Mouse (Mus musculus) macrophage (primary cell): ENCODE measurements around the gene Ssh2. TPM values are rescaled to one million over a fixed set of nuclear protein-coding genes. Genes with fewer than 3 reads are reported as not detected.

Experiments used
- H3K27ac ChIP-seq: fragments of 350-480 bp; formaldehyde crosslinking; 2 replicates; pipeline ENCODE4 v1.9.0; 2021
- H3K36me3 ChIP-seq: fragments of 350-480 bp; formaldehyde crosslinking; 2 replicates; pipeline ENCODE4 v1.9.0; 2021; ENCODE audit errors: inconsistent target
- H3K4me3 ChIP-seq: fragments of 350-480 bp; formaldehyde crosslinking; 2 replicates; pipeline ENCODE4 v1.9.0; 2021; ENCODE audit errors: inconsistent target
- H3K79me2 ChIP-seq: fragments of 350-480 bp; formaldehyde crosslinking; 2 replicates; pipeline ENCODE4 v1.9.0; 2021; ENCODE audit errors: inconsistent target
- WGBS: methylation state at CpG from one replicate; pipeline ENCODE4 v1.1.7; 2026; ENCODE audit warnings: inconsistent platforms; ENCODE audit not compliant: missing documents; 5-methylcytosine and 5-hydroxymethylcytosine counted together
- polyA plus RNA-seq: library from polyadenylated mRNA; stranded (reverse); fragments of 250-400 nt; gene quantifications from 3 replicates; pipeline ENCODE4 v1.2.4, GENCODE M21; 2018; ENCODE audit warnings: inconsistent platforms

The Ssh2 gene
- polyA plus RNA-seq, 1 experiment from 2014 or later: 4.0 TPM

DNA sequence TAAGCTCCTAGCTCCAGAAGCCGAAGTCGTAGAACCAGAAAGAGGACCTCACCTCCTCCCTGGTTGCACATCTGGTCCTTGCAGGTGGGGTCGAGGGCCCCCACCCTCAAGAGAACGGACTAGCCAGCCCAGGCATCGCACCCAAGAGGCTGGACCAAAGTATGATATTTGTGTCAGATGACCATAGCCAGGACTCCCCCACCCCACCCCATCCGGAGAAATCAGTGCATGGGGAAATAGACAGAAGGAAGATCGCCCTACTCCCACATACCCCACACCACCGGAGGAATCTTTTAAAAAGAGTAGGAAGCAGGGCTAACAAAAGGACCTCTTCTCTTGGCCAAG is 247.0 kb downstream of the Ssh2 start:
- no peak overlapping the region for H3K4me3 ChIP-seq
- H3K36me3 ChIP-seq: no peaks in the 10 kb centered on the region
- no peaks in the 10 kb centered on the region for H3K79me2 ChIP-seq
- 43% methylated on average over 8 of the region's 8 CpGs for WGBS
- H3K27ac ChIP-seq: no peak overlapping the region

DNA sequence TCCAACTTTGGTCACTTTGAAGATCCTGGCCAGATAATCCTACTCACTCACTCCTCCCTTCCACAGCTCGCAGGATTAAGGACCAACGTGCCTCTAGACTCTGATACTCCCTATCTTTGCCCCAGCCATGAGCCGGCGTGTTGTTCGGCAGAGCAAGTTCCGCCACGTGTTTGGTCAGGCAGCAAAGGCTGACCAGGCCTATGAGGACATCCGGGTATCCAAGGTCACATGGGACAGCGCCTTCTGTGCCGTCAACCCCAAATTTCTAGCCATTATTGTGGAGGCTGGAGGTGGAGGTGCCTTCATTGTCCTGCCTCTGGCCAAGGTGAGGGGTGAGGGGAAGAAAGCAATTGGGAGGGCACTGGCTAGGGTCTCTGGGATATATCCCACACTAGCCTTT is 247.7 kb downstream of the Ssh2 start:
- Histone ChIP-seq H3K4me3 (no peak overlapping the region), H3K27ac (no peak overlapping the region), H3K36me3 (no peaks in the 10 kb centered on the region), H3K79me2 (no peaks in the 10 kb centered on the region)
- 90% methylated on average over 10 of the region's 10 CpGs for WGBS

DNA sequence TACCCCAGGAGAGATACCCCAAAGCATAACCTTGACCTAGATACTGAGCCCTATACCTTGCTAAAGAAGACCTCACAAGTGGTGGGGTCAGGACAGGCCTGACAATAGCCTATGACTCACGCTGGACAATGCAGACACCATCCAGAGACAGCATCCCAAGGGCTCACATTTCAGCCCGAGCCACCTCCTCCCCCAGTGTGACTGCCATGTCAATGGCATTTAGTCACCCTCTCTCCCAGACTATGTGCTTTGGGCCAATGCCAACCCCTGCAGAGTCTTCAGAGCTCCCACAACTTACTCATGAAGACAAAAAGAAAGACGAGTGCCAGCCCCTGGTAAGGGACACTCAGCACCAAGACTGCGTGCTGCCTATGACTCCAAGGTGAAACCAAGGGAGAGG is 248.6 kb downstream of the Ssh2 start:
- WGBS: 95% methylated on average over 4 of the region's 4 CpGs
- Histone ChIP-seq H3K79me2 (no peaks in the 10 kb centered on the region), H3K36me3 (no peaks in the 10 kb centered on the region), H3K27ac (no peak overlapping the region), H3K4me3 (no peak overlapping the region)

DNA sequence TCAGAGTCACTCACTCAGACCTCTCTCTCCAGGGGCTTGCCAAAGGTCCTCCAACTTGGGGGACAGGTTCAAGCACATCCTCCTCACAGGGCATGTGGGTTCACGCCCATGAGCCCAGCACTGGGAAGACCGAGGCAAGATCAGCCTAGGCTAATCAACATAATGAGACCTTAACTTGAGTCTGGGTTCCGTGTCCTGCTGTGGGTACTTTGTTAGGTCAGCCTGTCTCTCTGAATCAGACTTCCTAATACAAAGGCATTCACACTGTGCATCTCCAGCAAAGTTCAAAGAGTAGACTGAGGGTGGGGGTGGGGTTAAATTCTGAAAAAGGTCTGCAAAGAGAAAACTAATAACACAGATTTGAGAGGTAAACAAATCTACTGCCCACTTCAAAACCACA is 249.0 kb downstream of the Ssh2 start:
- Histone ChIP-seq H3K79me2 (no peaks in the 10 kb centered on the region), H3K4me3 (no peak overlapping the region), H3K36me3 (no peaks in the 10 kb centered on the region), H3K27ac (no peak overlapping the region)
- WGBS: 93% methylated on average over 3 of the region's 3 CpGs

DNA sequence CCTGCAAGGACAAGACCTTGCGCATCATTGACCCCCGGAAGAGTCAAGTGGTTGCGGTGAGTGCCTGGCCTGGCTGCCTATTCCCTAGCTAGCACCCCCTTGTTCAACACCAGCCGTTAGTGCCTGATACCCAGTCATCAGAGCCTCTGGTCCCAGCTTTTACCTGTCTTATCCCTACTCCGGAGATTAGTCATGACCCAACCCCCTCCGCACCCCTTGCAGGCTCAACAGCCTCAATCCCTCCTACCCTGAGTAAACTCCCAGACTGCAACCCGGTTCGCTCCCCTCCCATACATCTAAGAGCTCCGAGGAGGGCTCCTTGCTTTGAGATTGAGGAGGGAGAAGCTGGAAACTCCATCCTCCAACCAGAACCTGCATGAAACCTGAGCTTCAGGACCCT is 250.5 kb downstream of the Ssh2 start:
- no peaks in the 10 kb centered on the region for H3K36me3 ChIP-seq
- 65% methylated on average over 9 of the region's 9 CpGs for WGBS
- H3K4me3 ChIP-seq: no peak overlapping the region
- H3K27ac ChIP-seq: no peak overlapping the region
- H3K79me2 ChIP-seq: no peaks in the 10 kb centered on the region

DNA sequence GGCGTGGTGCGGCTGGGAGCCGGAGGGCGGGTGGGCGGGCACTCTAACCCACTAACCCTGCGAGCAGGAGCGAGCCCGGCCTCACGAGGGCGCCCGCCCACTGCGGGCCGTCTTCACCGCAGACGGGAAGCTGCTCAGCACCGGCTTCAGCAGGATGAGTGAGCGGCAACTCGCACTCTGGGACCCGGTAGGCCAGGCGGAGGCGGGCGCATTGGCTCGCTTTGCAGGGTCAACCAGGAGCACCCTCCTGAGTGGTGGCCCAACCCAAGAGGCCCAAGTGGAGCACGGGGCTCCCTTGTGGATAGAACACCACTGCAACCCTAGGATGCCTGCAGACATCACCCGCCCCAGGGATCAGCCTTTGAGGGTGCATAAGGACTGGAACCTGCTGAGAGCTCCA is 251.1 kb downstream of the Ssh2 start:
- H3K4me3 ChIP-seq: no peak overlapping the region
- no peaks in the 10 kb centered on the region for H3K79me2 ChIP-seq
- H3K27ac ChIP-seq: no peak overlapping the region
- WGBS: 4% methylated on average over 25 of the region's 25 CpGs
- H3K36me3 ChIP-seq: no peaks in the 10 kb centered on the region

DNA sequence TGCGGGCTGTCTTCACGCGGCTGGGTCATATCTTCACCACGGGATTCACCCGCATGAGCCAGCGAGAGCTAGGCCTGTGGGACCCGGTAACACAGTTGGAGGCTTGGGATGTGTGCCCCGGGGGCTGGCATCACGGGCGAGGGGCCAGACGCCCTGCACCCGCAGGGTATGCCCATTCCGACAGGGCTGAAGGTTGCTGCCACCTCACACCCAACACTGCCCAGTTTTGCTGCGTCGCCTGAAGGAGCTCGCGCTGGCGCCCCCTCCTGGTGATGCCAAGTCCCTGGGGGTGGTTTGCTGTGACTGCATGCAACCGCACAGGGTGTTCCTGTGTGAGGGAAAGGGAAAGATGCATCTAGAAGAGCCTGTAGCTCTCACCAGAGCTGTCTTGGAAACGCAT is 251.7 kb downstream of the Ssh2 start:
- no peak overlapping the region for H3K27ac ChIP-seq
- no peaks in the 10 kb centered on the region for H3K79me2 ChIP-seq
- H3K36me3 ChIP-seq: no peaks in the 10 kb centered on the region
- no peak overlapping the region for H3K4me3 ChIP-seq
- 22% methylated on average over 20 of the region's 20 CpGs for WGBS

DNA sequence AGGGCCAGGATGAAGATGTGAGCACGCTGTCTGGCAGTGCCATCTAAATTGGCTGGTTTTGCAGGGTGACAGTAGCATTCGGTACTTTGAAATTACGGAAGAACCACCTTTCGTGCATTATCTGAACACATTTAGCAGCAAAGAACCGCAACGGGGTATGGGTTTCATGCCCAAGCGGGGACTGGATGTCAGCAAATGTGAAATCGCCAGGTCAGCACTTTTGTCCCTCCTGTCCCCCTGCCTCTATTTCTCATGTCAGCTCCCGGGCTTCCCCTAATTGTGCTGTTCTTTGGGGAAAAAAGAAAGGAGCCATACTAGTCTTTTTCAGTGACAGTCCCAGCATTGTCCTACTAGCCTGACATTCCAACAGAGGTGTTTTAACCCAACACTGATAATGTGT is 252.3 kb downstream of the Ssh2 start:
- H3K27ac ChIP-seq: no peak overlapping the region
- WGBS: 92% methylated on average over 9 of the region's 9 CpGs
- no peaks in the 10 kb centered on the region for H3K79me2 ChIP-seq
- H3K36me3 ChIP-seq: no peaks in the 10 kb centered on the region
- H3K4me3 ChIP-seq: no peak overlapping the region

DNA sequence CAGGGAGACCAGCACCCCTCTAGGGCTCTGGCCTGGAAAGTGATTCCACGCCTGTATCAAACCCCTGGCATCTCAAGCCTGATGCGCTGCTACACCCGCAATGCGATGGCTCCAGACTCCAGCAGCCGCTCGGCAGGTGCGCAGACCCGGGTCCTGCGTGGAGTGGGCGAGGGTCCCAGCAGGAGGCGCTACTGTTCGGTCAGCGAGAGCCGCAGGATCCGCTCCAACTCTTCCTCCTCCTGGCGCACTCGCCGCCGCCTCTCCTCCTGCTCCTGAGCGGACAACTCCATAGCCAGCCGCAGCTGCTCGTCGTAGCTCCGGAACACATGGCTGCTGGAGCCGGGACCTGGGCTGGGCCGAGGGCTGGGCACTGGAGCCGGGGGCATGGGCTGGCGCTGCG is 255.3 kb downstream of the Ssh2 start:
- WGBS: 96% methylated on average over 29 of the region's 29 CpGs
- H3K36me3 ChIP-seq: no peaks in the 10 kb centered on the region
- no peak overlapping the region for H3K27ac ChIP-seq
- H3K4me3 ChIP-seq: no peak overlapping the region
- H3K79me2 ChIP-seq: no peaks in the 10 kb centered on the region

DNA sequence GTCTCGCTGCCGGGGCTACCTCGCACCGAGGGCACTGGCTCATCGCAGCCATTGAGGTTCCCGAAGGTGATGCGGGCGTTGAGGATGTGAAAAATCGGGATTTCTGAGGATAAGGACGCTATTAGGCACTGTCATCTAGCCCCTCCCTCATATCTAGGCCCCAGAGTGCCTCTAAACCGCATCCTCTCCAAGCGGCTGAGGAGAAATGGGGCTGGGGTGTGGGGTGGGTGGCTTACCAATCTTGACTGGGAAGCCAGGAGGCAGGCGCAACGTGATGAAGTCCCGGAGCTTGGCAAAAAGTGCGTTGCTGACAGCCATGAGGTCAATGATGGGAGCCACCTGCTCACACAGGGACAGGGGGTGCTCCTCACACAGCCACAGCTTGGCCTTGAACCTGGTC is 256.7 kb downstream of the Ssh2 start:
- H3K4me3 ChIP-seq: no peak overlapping the region
- 96% methylated on average over 11 of the region's 16 CpGs for WGBS

DNA sequence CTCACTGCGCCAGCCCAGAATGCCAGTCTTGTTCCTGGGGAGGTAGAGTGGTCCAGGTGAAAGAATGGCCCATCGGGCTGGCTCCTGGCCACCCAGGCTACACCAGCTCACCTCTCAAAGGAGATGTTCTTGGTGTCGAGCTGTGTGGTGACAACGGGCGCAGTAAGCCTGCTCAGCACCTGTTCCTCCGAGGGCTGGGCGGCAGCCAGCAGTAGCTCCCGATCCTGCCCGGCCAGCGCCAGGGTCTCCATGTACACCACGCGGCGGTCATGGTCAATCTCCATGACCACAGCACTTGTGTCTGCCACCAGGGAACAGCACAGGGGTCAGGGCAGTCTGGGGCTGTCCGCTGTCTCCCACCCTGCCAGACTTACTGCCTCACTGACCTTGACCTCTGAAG is 260.1 kb downstream of the Ssh2 start:
- 95% methylated on average over 14 of the region's 14 CpGs for WGBS
- H3K36me3 ChIP-seq: no peaks in the 10 kb centered on the region
- H3K79me2 ChIP-seq: no peaks in the 10 kb centered on the region; the same call in 1 of the 2 replicates
- H3K27ac ChIP-seq: no peak overlapping the region
- no peak overlapping the region for H3K4me3 ChIP-seq

More for the DNA sequence above, 256.7 kb downstream of the Ssh2 start:
- Histone ChIP-seq H3K79me2 (no peaks in the 10 kb centered on the region), H3K36me3 (no peaks in the 10 kb centered on the region), H3K27ac (no peak overlapping the region)

DNA sequence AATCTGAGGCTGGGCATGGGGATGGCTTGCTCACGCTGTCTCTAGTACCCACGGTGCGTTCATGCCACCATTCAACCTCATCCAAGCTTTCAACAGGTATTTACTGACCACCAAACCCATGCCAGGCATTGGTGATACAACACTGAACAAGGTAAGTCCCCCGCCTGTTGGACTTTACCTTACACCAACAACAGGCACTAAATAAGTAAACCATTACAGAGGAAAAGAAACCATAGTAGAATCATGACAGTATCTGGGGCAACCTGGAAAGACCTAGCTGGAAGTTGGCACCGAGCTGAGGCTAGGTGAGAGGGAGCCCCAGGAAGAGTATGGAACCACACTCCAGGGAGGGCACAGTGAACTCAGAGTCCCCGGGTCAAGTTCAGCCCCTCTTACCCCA is 260.8 kb downstream of the Ssh2 start:
- WGBS: 95% methylated on average over 6 of the region's 6 CpGs
- Histone ChIP-seq H3K27ac (no peak overlapping the region), H3K79me2 (no peaks in the 10 kb centered on the region; the same call in 1 of the 2 replicates), H3K4me3 (no peak overlapping the region), H3K36me3 (no peaks in the 10 kb centered on the region)

DNA sequence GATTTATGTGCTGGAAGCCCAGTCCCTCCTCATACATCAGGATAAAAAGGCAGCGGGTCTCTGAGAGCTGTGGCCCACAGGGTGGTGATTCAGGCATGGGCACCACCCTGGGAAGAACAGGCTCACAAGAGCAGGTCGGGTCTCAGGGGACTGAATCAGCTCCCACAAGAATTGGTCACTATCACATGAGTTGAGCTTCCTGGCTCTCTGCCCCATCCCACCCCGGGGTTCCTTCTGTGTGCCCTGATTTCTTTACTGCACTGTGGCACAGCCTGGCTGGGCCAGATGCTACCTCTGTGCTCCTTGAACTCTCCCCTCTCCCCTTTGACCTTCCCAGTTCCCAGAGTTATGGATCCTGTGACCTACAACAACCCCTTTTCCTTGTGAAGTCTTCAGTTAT is 267.0 kb downstream of the Ssh2 start:
- no peak overlapping the region for H3K4me3 ChIP-seq
- H3K36me3 ChIP-seq: no peaks in the 10 kb centered on the region
- 0 out of 2 replicates have a peak overlapping the region, but pooled peaks have one; percentile 8 for H3K27ac ChIP-seq
- WGBS: 65% methylated on average over 3 of the region's 3 CpGs
- H3K79me2 ChIP-seq: peaks cover 8% of the 10 kb centered on the region; the same call in 1 of the 2 replicates

DNA sequence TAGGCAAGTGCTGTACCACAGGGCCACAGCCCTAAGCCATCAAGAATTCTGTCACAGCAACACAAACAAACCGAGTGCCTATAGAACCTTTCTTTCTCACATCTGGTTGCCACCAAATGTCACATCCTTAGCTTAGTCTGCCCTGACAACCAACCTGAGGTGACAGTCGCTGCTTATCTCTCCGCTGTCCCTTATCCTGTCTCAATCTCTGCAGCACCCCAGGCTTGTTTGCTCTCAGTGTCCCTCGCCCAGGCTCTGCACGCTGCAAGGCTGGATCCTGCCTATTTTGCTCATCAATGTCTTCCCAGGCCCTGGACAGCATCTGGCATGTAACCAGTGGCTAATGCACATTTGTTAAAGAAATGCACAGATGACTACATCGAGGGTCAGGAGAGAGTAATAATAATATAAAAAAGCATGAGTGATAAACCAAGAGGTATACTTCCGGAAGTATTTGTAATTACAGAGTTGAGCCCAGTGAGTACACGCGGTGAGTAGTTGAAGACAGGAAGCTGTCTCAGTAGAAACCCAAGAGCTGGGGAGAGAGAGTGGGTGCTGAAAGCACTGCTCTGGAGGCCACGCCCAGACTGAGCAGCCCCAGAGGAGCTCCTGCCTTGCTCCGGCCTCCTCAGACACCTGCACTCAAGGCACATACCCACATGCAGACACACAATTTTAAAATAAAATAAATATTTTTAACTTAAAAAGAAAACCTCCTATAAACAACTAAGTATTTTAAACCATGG is 267.6 kb downstream of the Ssh2 start:
- no peak overlapping the region for H3K4me3 ChIP-seq
- H3K27ac ChIP-seq: peak overlapping the region; percentile 8; the same call in 1 of the 2 replicates
- whole genome bisulfite sequencing: 64% methylated on average over 11 of the region's 11 CpGs
- peaks cover 8% of the 10 kb centered on the region; the same call in 1 of the 2 replicates for H3K79me2 ChIP-seq
- H3K36me3 ChIP-seq: no peaks in the 10 kb centered on the region

DNA sequence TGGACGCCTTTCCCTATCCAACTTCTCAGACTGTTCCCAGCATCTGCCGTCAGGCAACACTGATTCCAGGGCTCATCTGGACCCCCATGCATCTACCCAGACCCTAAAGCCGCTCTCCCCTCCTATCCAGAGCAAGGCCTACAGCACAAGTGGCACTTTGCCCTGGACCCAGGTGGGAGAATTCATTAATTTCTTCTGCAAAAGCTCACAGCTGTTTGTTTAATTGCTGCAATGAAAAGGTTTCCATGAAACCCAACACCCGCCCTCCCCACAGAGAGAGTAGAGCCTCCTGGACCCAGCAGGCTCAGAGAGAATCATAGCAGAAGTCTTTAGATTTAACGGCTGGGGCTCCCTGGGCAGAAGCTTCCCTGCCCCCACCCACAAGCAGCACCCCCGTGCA is 269.1 kb downstream of the Ssh2 start:
- H3K79me2 ChIP-seq: peaks cover 8% of the 10 kb centered on the region; the same call in 1 of the 2 replicates
- H3K36me3 ChIP-seq: no peaks in the 10 kb centered on the region
- no peak overlapping the region for H3K27ac ChIP-seq
- H3K4me3 ChIP-seq: no peak overlapping the region
- 81% methylated on average over 6 of the region's 6 CpGs for WGBS

DNA sequence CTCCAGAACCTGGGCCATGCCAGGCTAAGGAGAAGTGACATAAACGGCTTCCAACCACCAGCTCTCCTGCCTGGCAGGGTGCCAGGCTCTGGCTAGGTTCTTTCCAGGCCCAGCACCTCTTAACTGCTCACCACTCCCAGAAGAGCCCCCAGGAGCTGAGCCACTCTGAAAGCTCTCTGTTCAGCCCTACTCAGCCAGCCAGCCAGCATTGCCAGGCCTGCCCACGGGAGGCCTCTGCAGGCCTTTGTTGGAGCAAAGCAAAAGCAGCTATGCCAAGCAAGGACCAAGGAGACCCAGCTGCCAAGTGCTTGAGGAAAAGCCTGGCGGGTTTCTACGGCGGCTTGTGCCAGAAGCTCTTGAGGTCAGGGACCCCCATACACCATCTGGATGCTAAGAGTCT is 270.7 kb downstream of the Ssh2 start:
- H3K4me3 ChIP-seq: no peak overlapping the region
- H3K79me2 ChIP-seq: peaks cover 8% of the 10 kb centered on the region; the same call in 1 of the 2 replicates
- no peak overlapping the region for H3K27ac ChIP-seq
- no peaks in the 10 kb centered on the region for H3K36me3 ChIP-seq
- WGBS: 84% methylated on average over 5 of the region's 5 CpGs
